Mouse (Mus musculus): ENCODE measurements around the gene Limch1.

DNA sequence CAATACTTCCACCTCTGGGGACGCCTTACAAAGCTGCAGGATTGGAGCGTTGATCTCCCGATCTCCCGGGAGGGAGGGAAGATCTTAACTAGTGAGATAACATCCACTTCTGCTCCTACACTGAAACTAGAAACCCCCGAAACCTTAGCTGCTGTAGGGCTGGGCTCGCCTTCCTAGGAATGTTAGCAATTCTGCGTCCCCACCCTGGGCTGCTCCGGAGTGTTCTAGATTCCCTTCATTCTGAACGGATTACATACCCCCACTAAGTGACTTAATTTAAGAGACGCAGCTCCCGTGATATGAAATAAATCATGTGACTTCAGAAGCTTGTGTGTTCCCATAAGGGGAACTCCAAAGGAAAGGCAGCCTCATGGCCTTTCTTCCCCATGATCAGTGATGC is 259.0 kb downstream of the Limch1 start:
- TF ChIP-seq CTCF (IDR thresholded peaks at IDR 0.05; ENCODE audit: low read depth, low read length), result no peak
- no peak for TF ChIP-seq POLR2AphosphoS5 (IDR thresholded peaks at IDR 0.05; ENCODE audit: insufficient replicate concordance, low read depth, low read length)
- TF ChIP-seq GATA1 (IDR thresholded peaks at IDR 0.05; ENCODE audit: borderline replicate concordance, low read length), result no peak
